Mouse (Mus musculus) layer of hippocampus, postnatal 10 days (tissue): ENCODE data around the gene Tecpr2. TPM values are rescaled to one million over a fixed set of nuclear protein-coding genes. Genes with fewer than 3 reads are reported as not detected.

Experiments used
- DNase-seq, 2 experiments: peaks; one replicate each; pipeline ENCODE4 v3.0.0; 2021; ENCODE audit warnings: low spot score in 2 of 2
- total RNA-seq, 2 experiments: library from RNA; stranded (reverse); gene quantifications; 2 replicates each; pipeline ENCODE4 v1.2.3; 2021

Tecpr2 gene
- total RNA-seq, 2 experiments from 2014 or later = 33.9 to 36.4 TPM

GRCm38 (mm10) chr12:111000956-111001355 is 111.9 kb downstream of the Tecpr2 start:
- no peak for DNase-seq

- no peak for DNase-seq
Observed at GRCm38 (mm10) chr12:111004142-111004541, 115.1 kb downstream of the Tecpr2 start.

- DNase-seq = no peak
Observed at GRCm38 (mm10) chr12:111005803-111006202, 116.7 kb downstream of the Tecpr2 start.

GRCm38 (mm10) chr12:111006339-111006738 is 117.3 kb downstream of the Tecpr2 start:
- no peak for DNase-seq

GRCm38 (mm10) chr12:111007134-111008103 is 118.4 kb downstream of the Tecpr2 start:
- DNase-seq = no peak

- DNase-seq = no peak
Observed at GRCm38 (mm10) chr12:111008500-111009490, 119.7 kb downstream of the Tecpr2 start.

GRCm38 (mm10) chr12:111009615-111010257 is 120.7 kb downstream of the Tecpr2 start:
- no peak for DNase-seq

- no peak for DNase-seq
Observed at GRCm38 (mm10) chr12:111016807-111017206, 127.7 kb downstream of the Tecpr2 start.

- DNase-seq = no peak
Observed at GRCm38 (mm10) chr12:111018068-111018467, 129.0 kb downstream of the Tecpr2 start.

- no peak for DNase-seq
Observed at GRCm38 (mm10) chr12:111019086-111019485, 130.0 kb downstream of the Tecpr2 start.

- no peak for DNase-seq
Observed at GRCm38 (mm10) chr12:111021138-111021537, 132.1 kb downstream of the Tecpr2 start.

GRCm38 (mm10) chr12:111021577-111021976 is 132.5 kb downstream of the Tecpr2 start:
- DNase-seq = no peak

Other genes starting within 250 kb of the Tecpr2 start
- not detected for gene 1700001K19Rik, start 206.6 kb upstream of the Tecpr2 start, total RNA-seq
- gene Hsp90aa1, start 186.5 kb upstream of the Tecpr2 start, total RNA-seq = 1,000 to 10,000 TPM; 1,024 to 1,059 TPM
- gene Wdr20, start 151.3 kb upstream of the Tecpr2 start, total RNA-seq = 10 to 100 TPM; 36.3 to 40.5 TPM
- gene Mok, start 48.3 kb upstream of the Tecpr2 start, total RNA-seq = 1 to 10 TPM; 9.8 to 9.9 TPM
- gene Zfp839, start 39.0 kb upstream of the Tecpr2 start, total RNA-seq = 10 to 100 TPM in 1 of 2 experiments, 1 to 10 TPM in 1; 8.5 to 11.0 TPM
- gene Cinp, start 119 bp upstream of the Tecpr2 start, total RNA-seq = 10 to 100 TPM; 71.9 to 84.1 TPM
- gene Ankrd9, start 89.8 kb downstream of the Tecpr2 start, total RNA-seq = 1 to 10 TPM; 8.2 to 9.6 TPM
- gene Rcor1, start 150.1 kb downstream of the Tecpr2 start, total RNA-seq = 10 to 100 TPM; 18.0 to 19.0 TPM